Mouse (Mus musculus) midbrain, embryonic 16.5 days (tissue): ENCODE data around the gene Mybpc2. TPM values are rescaled to one million over a fixed set of nuclear protein-coding genes. Genes with fewer than 3 reads are reported as not detected.

Source experiments
- ATAC-seq: fragments of 200-750 bp; cut with Nextera tagmentation; 2 replicates; pipeline ENCODE4 v1.8.0; 2017; ENCODE audit warnings: moderate TSS enrichment
- H3K27ac ChIP-seq: fragments of 300-500 bp; sonication (generic); 2 replicates; pipeline ENCODE4 v1.5.1; 2014; ENCODE audit warnings: mild to moderate bottlenecking, low read length, mixed read lengths
- H3K27me3 ChIP-seq: fragments of 300-500 bp; sonication (generic); 2 replicates; pipeline ENCODE4 v1.6.1; 2014; ENCODE audit warnings: low read depth, low read length, mixed read lengths; ENCODE audit not compliant: control insufficient read depth, insufficient read depth
- H3K36me3 ChIP-seq: fragments of 300-500 bp; sonication (generic); 2 replicates; pipeline ENCODE4 v1.6.1; 2014; ENCODE audit warnings: mild to moderate bottlenecking, low read length, moderate library complexity, mixed read lengths; ENCODE audit not compliant: control insufficient read depth, insufficient read depth
- H3K4me1 ChIP-seq: fragments of 300-500 bp; sonication (generic); 2 replicates; pipeline ENCODE4 v1.6.1; 2014; ENCODE audit warnings: mild to moderate bottlenecking, low read length, mixed read lengths; ENCODE audit not compliant: control insufficient read depth, insufficient read depth
- H3K4me2 ChIP-seq: fragments of 300-500 bp; sonication (generic); 2 replicates; pipeline ENCODE4 v1.6.1; 2014; ENCODE audit warnings: mild to moderate bottlenecking, low read length, mixed read lengths
- H3K4me3 ChIP-seq: fragments of 300-500 bp; sonication (generic); 2 replicates; pipeline ENCODE4 v1.5.1; 2014; ENCODE audit warnings: low read depth, mild to moderate bottlenecking, low read length, moderate library complexity, mixed read lengths
- H3K9ac ChIP-seq: fragments of 300-500 bp; sonication (generic); 2 replicates; pipeline ENCODE4 v1.6.1; 2014; ENCODE audit warnings: low read depth, low read length, mixed read lengths
- H3K9me3 ChIP-seq: fragments of 300-500 bp; sonication (generic); replicated peaks from 2 replicates; pipeline ENCODE4 v1.6.1; 2014; ENCODE audit warnings: mild to moderate bottlenecking, low read length, mixed read lengths; ENCODE audit not compliant: control insufficient read depth, poor library complexity, severe bottlenecking
- WGBS: fragments of 180-500 bp; shearing (Covaris S2); extraction: QIAGEN DNeasy Blood & Tissue Kit; methylation state at CpG from one replicate; pipeline ENCODE4 v1.1.7; 2014; 5-methylcytosine and 5-hydroxymethylcytosine counted together
- polyA plus RNA-seq: library from polyadenylated mRNA; unstranded; fragments of >200 nt; fragmentation: Nextera tagmentation; extraction: Ambion mirVana; gene quantifications from 2 replicates; pipeline ENCODE4 v1.2.1, GENCODE M21; 2015

The Mybpc2 gene
- polyA plus RNA-seq, 1 experiment from 2014 or later: 0.16 TPM

GRCm38 (mm10) chr7:44521710-44522109 is 2.7 kb downstream of the Mybpc2 start:
- 4% methylated on average over 20 of the region's 20 CpGs for WGBS
- H3K4me2 ChIP-seq: peak overlapping the region; percentile 32
- ATAC-seq: no peak
- H3K4me1 ChIP-seq: no peaks in the 10 kb centered on the region
- H3K36me3 ChIP-seq: no peaks in the 10 kb centered on the region
- peaks cover 13% of the 10 kb centered on the region for H3K27me3 ChIP-seq
- no peak overlapping the region for H3K4me3 ChIP-seq
- no peak overlapping the region for H3K27ac ChIP-seq
- H3K9me3 ChIP-seq: no peaks in the 10 kb centered on the region
- no peak overlapping the region for H3K9ac ChIP-seq

- Histone ChIP-seq H3K4me1 (no peaks in the 10 kb centered on the region), H3K36me3 (no peaks in the 10 kb centered on the region), H3K4me2 (no peak overlapping the region), H3K9ac (no peak overlapping the region), H3K27ac (no peak overlapping the region), H3K4me3 (no peak overlapping the region), H3K9me3 (no peaks in the 10 kb centered on the region), H3K27me3 (peaks cover 9% of the 10 kb centered on the region)
- no peak for ATAC-seq
- 55% methylated on average over 3 of the region's 3 CpGs for WGBS
Observed at GRCm38 (mm10) chr7:44520990-44521389, 3.5 kb downstream of the Mybpc2 start.

- 80% methylated on average over 9 of the region's 9 CpGs for WGBS
- Histone ChIP-seq H3K4me3 (no peak overlapping the region), H3K9ac (no peak overlapping the region), H3K9me3 (no peaks in the 10 kb centered on the region), H3K4me2 (no peak overlapping the region), H3K36me3 (no peaks in the 10 kb centered on the region), H3K27me3 (peaks cover 9% of the 10 kb centered on the region), H3K27ac (no peak overlapping the region), H3K4me1 (no peaks in the 10 kb centered on the region)
- ATAC-seq: no peak
Observed at GRCm38 (mm10) chr7:44519240-44519913, 5.1 kb downstream of the Mybpc2 start.

GRCm38 (mm10) chr7:44507491-44507890 is 17.0 kb downstream of the Mybpc2 start:
- ATAC-seq: no peak
- H3K36me3 ChIP-seq: no peaks in the 10 kb centered on the region
- no peak overlapping the region for H3K4me3 ChIP-seq
- no peaks in the 10 kb centered on the region for H3K9me3 ChIP-seq
- H3K9ac ChIP-seq: no peak overlapping the region
- no peaks in the 10 kb centered on the region for H3K4me1 ChIP-seq
- no peaks in the 10 kb centered on the region for H3K27me3 ChIP-seq
- no peak overlapping the region for H3K4me2 ChIP-seq
- no peak overlapping the region for H3K27ac ChIP-seq

- H3K27ac ChIP-seq: no peak overlapping the region
- H3K4me1 ChIP-seq: peaks cover 7% of the 10 kb centered on the region
- H3K4me3 ChIP-seq: no peak overlapping the region
- no peak overlapping the region for H3K9ac ChIP-seq
- ATAC-seq: peak; percentile 36; the same call in 1 of the 2 replicates
- H3K9me3 ChIP-seq: no peaks in the 10 kb centered on the region
- no peaks in the 10 kb centered on the region for H3K36me3 ChIP-seq
- H3K4me2 ChIP-seq: no peak overlapping the region
- H3K27me3 ChIP-seq: no peaks in the 10 kb centered on the region
- WGBS: 46% methylated on average over 5 of the region's 5 CpGs
Observed at GRCm38 (mm10) chr7:44501563-44502115, 22.8 kb downstream of the Mybpc2 start.

- Histone ChIP-seq H3K4me3 (no peak overlapping the region), H3K9me3 (no peaks in the 10 kb centered on the region), H3K36me3 (no peaks in the 10 kb centered on the region), H3K4me2 (no peak overlapping the region), H3K4me1 (peaks cover 13% of the 10 kb centered on the region), H3K27me3 (no peaks in the 10 kb centered on the region), H3K27ac (no peak overlapping the region), H3K9ac (no peak overlapping the region)
- ATAC-seq: no peak
- whole genome bisulfite sequencing: 70% methylated on average over 17 of the region's 20 CpGs
Observed at GRCm38 (mm10) chr7:44500046-44500445, 24.4 kb downstream of the Mybpc2 start.

- Histone ChIP-seq H3K4me3 (no peak overlapping the region), H3K36me3 (no peaks in the 10 kb centered on the region), H3K9me3 (no peaks in the 10 kb centered on the region), H3K4me2 (no peak overlapping the region), H3K4me1 (peaks cover 21% of the 10 kb centered on the region), H3K27me3 (no peaks in the 10 kb centered on the region), H3K27ac (no peak overlapping the region), H3K9ac (no peak overlapping the region)
- ATAC-seq: no peak
- 82% methylated on average over 1 of the region's 1 CpGs for whole genome bisulfite sequencing
Observed at GRCm38 (mm10) chr7:44498922-44499321, 25.5 kb downstream of the Mybpc2 start.

GRCm38 (mm10) chr7:44497361-44498055 is 26.9 kb downstream of the Mybpc2 start:
- Histone ChIP-seq H3K9ac (peak overlapping the region; percentile 83), H3K4me2 (peak overlapping the region; percentile 56), H3K27ac (no peak overlapping the region), H3K36me3 (peaks cover 7% of the 10 kb centered on the region; the same call in 1 of the 2 replicates), H3K4me3 (peak overlapping the region; percentile 60), H3K9me3 (no peaks in the 10 kb centered on the region), H3K27me3 (no peaks in the 10 kb centered on the region), H3K4me1 (peaks cover 23% of the 10 kb centered on the region)
- 87% methylated on average over 10 of the region's 10 CpGs for WGBS
- no peak for ATAC-seq

- Histone ChIP-seq H3K36me3 (peaks cover 12% of the 10 kb centered on the region), H3K4me2 (peak overlapping the region; percentile 56), H3K4me3 (peak overlapping the region; percentile 60), H3K27ac (peak overlapping the region; percentile 94), H3K4me1 (peaks cover 23% of the 10 kb centered on the region), H3K27me3 (no peaks in the 10 kb centered on the region), H3K9ac (peak overlapping the region; percentile 83), H3K9me3 (no peaks in the 10 kb centered on the region)
- 0% methylated on average over 23 of the region's 26 CpGs for WGBS
- ATAC-seq: no peak
Observed at GRCm38 (mm10) chr7:44496771-44497109, 27.7 kb downstream of the Mybpc2 start.
